Mouse (Mus musculus) liver, embryonic 14.5 days (tissue): ENCODE measurements around the gene Fcgrt.

Source experiments
- CTCF ChIP-seq: IDR thresholded peaks from 2 replicates; pipeline ENCODE4 v1.5.1; 2016; ENCODE audit warnings: antibody characterized with exemption, low read depth, control low read depth
- EP300 ChIP-seq: IDR thresholded peaks from 2 replicates; pipeline ENCODE4 v1.6.1; 2016; ENCODE audit warnings: antibody characterized with exemption, low read depth

DNA sequence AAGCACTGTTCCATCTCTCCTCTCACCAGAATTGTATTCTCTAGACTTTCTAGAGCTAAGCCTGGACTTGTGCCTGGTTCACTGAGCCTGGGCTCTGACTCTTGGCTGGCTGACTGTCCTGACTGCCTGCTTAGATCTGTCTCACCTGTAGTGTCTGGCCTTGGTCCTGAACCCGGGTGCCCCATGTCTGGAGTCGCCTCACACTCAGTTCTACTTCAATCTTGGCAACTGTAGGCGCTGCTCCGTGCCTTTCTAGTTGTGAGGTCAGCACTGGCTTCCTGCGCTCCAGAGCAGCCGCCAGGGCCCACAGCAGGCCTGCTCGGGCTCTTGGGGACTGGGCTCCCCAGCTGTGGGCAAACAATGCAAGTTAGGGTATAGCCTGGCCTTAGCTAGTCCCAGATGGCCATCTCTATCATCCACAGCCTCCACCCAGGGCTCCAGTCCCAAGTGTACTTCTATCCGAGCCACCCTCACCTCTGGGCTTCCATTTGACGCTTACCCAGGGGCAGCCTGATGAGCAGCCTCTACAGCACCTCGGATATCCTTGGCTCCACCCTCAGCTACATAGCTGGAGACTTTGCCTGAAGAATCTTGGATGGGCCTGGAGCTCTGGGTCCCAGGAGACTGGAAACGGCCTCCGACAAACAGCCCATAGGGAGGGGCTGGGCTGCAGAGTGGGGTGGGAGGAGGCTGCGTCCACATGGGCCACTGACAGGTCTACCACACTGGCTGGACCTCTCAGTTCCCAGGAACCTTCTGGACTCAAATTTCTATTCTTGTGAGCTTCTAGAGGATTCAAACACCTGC is 40.9 kb upstream of the Fcgrt start:
- TF ChIP-seq CTCF: no peak
- TF ChIP-seq EP300: no peak
